Mouse (Mus musculus): ENCODE data around the gene Lrig1.

GRCm38 (mm10) chr6:94717705-94718489 lies 17.9 kb upstream of the Lrig1 start:
- no peak for TF ChIP-seq CTCF (IDR thresholded peaks at IDR 0.05; ENCODE audit: borderline replicate concordance, insufficient read depth, low read length)
- TF ChIP-seq POLR2A (IDR thresholded peaks at IDR 0.05; ENCODE audit: low read depth, low read length): no peak
